Mouse (Mus musculus) inflammation-experienced regulatory T-cells (primary cell): ENCODE measurements around the gene Dleu7. TPM values are rescaled to one million over a fixed set of nuclear protein-coding genes. Genes with fewer than 3 reads are reported as not detected.

Experiments used
- polyA plus RNA-seq, 2 experiments: library from polyadenylated mRNA; unstranded; fragments of 100-300 nt; shearing (Covaris generic); gene quantifications; one replicate each; pipeline ENCODE4 v1.2.1; 2017

The Dleu7 gene
- polyA plus RNA-seq = 1 to 10 TPM; 2.0 TPM

DNA sequence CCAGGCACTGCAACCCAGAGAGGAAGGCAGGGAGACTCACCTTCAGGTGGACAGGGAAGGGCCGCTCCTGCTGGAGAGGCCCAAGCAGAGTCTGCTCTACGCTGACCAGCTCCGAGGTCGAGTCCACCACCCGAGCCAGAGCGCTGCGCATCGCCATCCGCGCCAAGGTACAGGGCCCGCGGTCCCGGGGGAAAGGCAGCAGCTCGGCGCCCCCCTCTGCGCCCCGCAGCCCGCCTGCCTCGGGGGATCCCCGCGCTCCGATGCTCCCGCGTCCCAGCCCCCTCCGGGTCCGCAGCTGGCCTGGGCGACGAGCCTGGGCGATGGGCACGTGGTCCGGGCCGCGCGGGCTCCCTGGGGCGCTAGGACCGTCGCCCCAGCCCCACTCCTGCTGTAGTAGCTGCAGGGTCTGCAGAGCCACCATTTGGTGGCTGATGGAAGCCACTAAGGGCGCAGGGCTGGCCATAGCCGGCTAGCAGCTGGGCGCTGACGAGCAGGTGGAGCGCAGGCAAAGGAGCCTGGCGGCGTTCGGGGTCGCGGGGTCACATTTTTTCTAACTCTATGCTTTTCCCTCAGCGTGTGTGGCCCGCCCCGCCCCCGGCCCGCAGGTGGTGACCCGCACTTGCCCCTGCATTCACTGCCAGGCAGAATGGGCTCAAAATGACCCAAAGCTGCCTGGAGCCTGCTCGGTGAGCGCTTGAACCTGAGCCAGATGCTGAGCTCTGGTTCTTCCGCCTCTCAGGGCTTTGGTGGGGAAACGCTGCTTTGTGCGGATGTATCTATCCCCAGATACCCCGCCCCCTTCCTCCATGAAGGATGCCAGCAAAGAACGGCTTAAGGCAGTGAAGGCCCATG is at the start of gene Dleu7, which contains the start of gene Rnaseh2b:
TSS of gene Dleu7 (minus strand) at position 560 of the 852 bp plus-strand sequence.
TSS of gene Rnaseh2b (plus strand) at position 102 of the 852 bp plus-strand sequence.

Other genes with a start within 250 kb of the Dleu7 start
- gene Rnaseh2b, start 458 bp downstream of the Dleu7 start, polyA plus RNA-seq = 10 to 100 TPM; 30.6 to 31.6 TPM
- gene Gucy1b2, start 163.2 kb upstream of the Dleu7 start, polyA plus RNA-seq = under 1 TPM in 1 of 2 experiments, not detected in 1; 0.10 TPM